Mouse (Mus musculus): ENCODE data around the gene Irx5. TPM values are rescaled to one million over a fixed set of nuclear protein-coding genes. Genes with fewer than 3 reads are reported as not detected.
A peak's percentile ranks its signal among the peaks of the same experiment; 100 is the strongest.

Irx5 gene
- polyA plus RNA-seq (2015; fragmentation: Nextera tagmentation; extraction: Ambion mirVana): 19.7 and 20.2 TPM in 2 replicates

- Histone ChIP-seq H3K9ac (peak within 1 kb of the TSS; percentile 84), H3K4me1 (peaks cover 35% of the 10 kb centered on the region), H3K4me3 (peak within 1 kb of the TSS; percentile 60), H3K36me3 (no peaks in the 10 kb centered on the region), H3K4me2 (replicated peaks) (peak within 1 kb of the TSS; percentile 82), H3K27ac (peak within 1 kb of the TSS; percentile 92), H3K27me3 (peaks cover 83% of the 10 kb centered on the region), H3K9me3 (no peaks in the 10 kb centered on the region)
- under 1% methylated on average over 42 of the region's 47 CpGs for WGBS
- peak; percentile 54 for ATAC-seq (ENCODE audit: low FRiP score, low read depth)
Measured at GRCm38 (mm10) chr8:92357398-92357981, at the start of gene Irx5. Gene Irx5, plus strand, starts transcription at chr8:92357625.

- H3K27me3 ChIP-seq: 0 out of 2 replicates have a peak, but pooled peaks cover 6% of the 10 kb centered on the region
- WGBS: 37% methylated on average over 7 of the region's 7 CpGs
- H3K9ac ChIP-seq: no peak overlapping the region
- no peaks in the 10 kb centered on the region for H3K9me3 ChIP-seq
- H3K27ac ChIP-seq: no peak overlapping the region
- no peaks in the 10 kb centered on the region for H3K4me1 ChIP-seq
- H3K4me2 ChIP-seq (replicated peaks): no peak overlapping the region
- no peaks in the 10 kb centered on the region for H3K36me3 ChIP-seq
- H3K4me3 ChIP-seq: no peak overlapping the region
- ATAC-seq (ENCODE audit: low FRiP score, low read depth): no peak
Measured at GRCm38 (mm10) chr8:92312178-92312577, 45.2 kb upstream of the Irx5 start.

- Histone ChIP-seq H3K27ac (no peak overlapping the region), H3K9me3 (no peaks in the 10 kb centered on the region), H3K27me3 (0 out of 2 replicates have a peak, but pooled peaks cover 2% of the 10 kb centered on the region), H3K36me3 (no peaks in the 10 kb centered on the region), H3K4me2 (replicated peaks) (no peak overlapping the region), H3K9ac (no peak overlapping the region), H3K4me1 (no peaks in the 10 kb centered on the region), H3K4me3 (no peak overlapping the region)
- ATAC-seq (ENCODE audit: low FRiP score, low read depth): no peak
- WGBS: 82% methylated on average over 3 of the region's 3 CpGs
Measured at GRCm38 (mm10) chr8:92313707-92314106, 43.7 kb upstream of the Irx5 start.

- Histone ChIP-seq H3K4me1 (no peaks in the 10 kb centered on the region), H3K27me3 (no peaks in the 10 kb centered on the region), H3K9ac (no peak overlapping the region), H3K27ac (no peak overlapping the region), H3K4me3 (no peak overlapping the region), H3K4me2 (replicated peaks) (no peak overlapping the region), H3K36me3 (no peaks in the 10 kb centered on the region), H3K9me3 (0 out of 2 replicates have a peak, but pooled peaks cover 5% of the 10 kb centered on the region)
- no peak for ATAC-seq (ENCODE audit: low FRiP score, low read depth)
- WGBS: 91% methylated on average over 7 of the region's 7 CpGs
Measured at GRCm38 (mm10) chr8:92323751-92324150, 33.7 kb upstream of the Irx5 start.

GRCm38 (mm10) chr8:92327176-92327575 is 30.2 kb upstream of the Irx5 start:
- no peak overlapping the region for H3K4me2 ChIP-seq (replicated peaks)
- H3K9me3 ChIP-seq: 0 out of 2 replicates have a peak, but pooled peaks cover 5% of the 10 kb centered on the region
- 91% methylated on average over 2 of the region's 2 CpGs for WGBS
- no peak overlapping the region for H3K27ac ChIP-seq
- ATAC-seq (ENCODE audit: low FRiP score, low read depth): no peak
- no peaks in the 10 kb centered on the region for H3K36me3 ChIP-seq
- H3K9ac ChIP-seq: no peak overlapping the region
- no peaks in the 10 kb centered on the region for H3K4me1 ChIP-seq
- no peak overlapping the region for H3K4me3 ChIP-seq
- H3K27me3 ChIP-seq: peaks cover 9% of the 10 kb centered on the region

- ATAC-seq (ENCODE audit: low FRiP score, low read depth): no peak
- no peak overlapping the region for H3K4me2 ChIP-seq (replicated peaks)
Measured at GRCm38 (mm10) chr8:92329273-92329672, 28.2 kb upstream of the Irx5 start.

GRCm38 (mm10) chr8:92331811-92332210 is 25.6 kb upstream of the Irx5 start:
- Histone ChIP-seq H3K9me3 (0 out of 2 replicates have a peak, but pooled peaks cover 5% of the 10 kb centered on the region), H3K36me3 (no peaks in the 10 kb centered on the region), H3K27ac (no peak overlapping the region), H3K4me1 (peaks cover 11% of the 10 kb centered on the region), H3K9ac (no peak overlapping the region), H3K4me3 (no peak overlapping the region), H3K27me3 (peaks cover 14% of the 10 kb centered on the region), H3K4me2 (replicated peaks) (no peak overlapping the region)
- WGBS: 55% methylated on average over 3 of the region's 3 CpGs
- ATAC-seq (ENCODE audit: low FRiP score, low read depth): no peak

More at GRCm38 (mm10) chr8:92329273-92329672, 28.2 kb upstream of the Irx5 start:
- Histone ChIP-seq H3K4me1 (no peaks in the 10 kb centered on the region), H3K27ac (no peak overlapping the region), H3K9me3 (0 out of 2 replicates have a peak, but pooled peaks cover 5% of the 10 kb centered on the region), H3K4me3 (no peak overlapping the region), H3K27me3 (peaks cover 11% of the 10 kb centered on the region), H3K9ac (no peak overlapping the region), H3K36me3 (no peaks in the 10 kb centered on the region)
- WGBS: 83% methylated on average over 3 of the region's 4 CpGs

- no peaks in the 10 kb centered on the region for H3K36me3 ChIP-seq
- peaks cover 11% of the 10 kb centered on the region for H3K4me1 ChIP-seq
- no peak overlapping the region for H3K27ac ChIP-seq
- ATAC-seq (ENCODE audit: low FRiP score, low read depth): no peak
- no peak overlapping the region for H3K9ac ChIP-seq
- H3K4me3 ChIP-seq: no peak overlapping the region
- WGBS: 87% methylated on average over 8 of the region's 8 CpGs
- H3K4me2 ChIP-seq (replicated peaks): no peak overlapping the region
- no peaks in the 10 kb centered on the region for H3K9me3 ChIP-seq
- H3K27me3 ChIP-seq: peaks cover 24% of the 10 kb centered on the region
Measured at GRCm38 (mm10) chr8:92333406-92333805, 24.0 kb upstream of the Irx5 start.

- Histone ChIP-seq H3K27ac (no peak overlapping the region), H3K4me2 (replicated peaks) (no peak overlapping the region), H3K9me3 (no peaks in the 10 kb centered on the region), H3K9ac (no peak overlapping the region), H3K36me3 (no peaks in the 10 kb centered on the region), H3K4me1 (peaks cover 11% of the 10 kb centered on the region), H3K27me3 (peaks cover 21% of the 10 kb centered on the region), H3K4me3 (no peak overlapping the region)
- 41% methylated on average over 7 of the region's 7 CpGs for WGBS
- no peak for ATAC-seq (ENCODE audit: low FRiP score, low read depth)
Measured at GRCm38 (mm10) chr8:92335079-92335478, 22.3 kb upstream of the Irx5 start.

- H3K9me3 ChIP-seq: no peaks in the 10 kb centered on the region
- no peak overlapping the region for H3K27ac ChIP-seq
- no peak for ATAC-seq (ENCODE audit: low FRiP score, low read depth)
- H3K9ac ChIP-seq: no peak overlapping the region
- H3K27me3 ChIP-seq: peaks cover 26% of the 10 kb centered on the region
- H3K36me3 ChIP-seq: no peaks in the 10 kb centered on the region
- 48% methylated on average over 6 of the region's 6 CpGs for WGBS
- no peak overlapping the region for H3K4me3 ChIP-seq
- peaks cover 11% of the 10 kb centered on the region for H3K4me1 ChIP-seq
- H3K4me2 ChIP-seq (replicated peaks): no peak overlapping the region
Measured at GRCm38 (mm10) chr8:92336041-92336440, 21.4 kb upstream of the Irx5 start.

GRCm38 (mm10) chr8:92343544-92343943 is 13.9 kb upstream of the Irx5 start:
- no peak overlapping the region for H3K9ac ChIP-seq
- H3K36me3 ChIP-seq: peaks cover 4% of the 10 kb centered on the region; the same call in 1 of the 2 replicates
- no peak for ATAC-seq (ENCODE audit: low FRiP score, low read depth)
- H3K4me1 ChIP-seq: no peaks in the 10 kb centered on the region
- H3K9me3 ChIP-seq: no peaks in the 10 kb centered on the region
- H3K4me3 ChIP-seq: no peak overlapping the region
- 84% methylated on average over 4 of the region's 4 CpGs for WGBS
- no peak overlapping the region for H3K4me2 ChIP-seq (replicated peaks)
- H3K27ac ChIP-seq: no peak overlapping the region
- peaks cover 49% of the 10 kb centered on the region for H3K27me3 ChIP-seq

- no peak; the same call in 1 of the 2 replicates for ATAC-seq (ENCODE audit: low FRiP score, low read depth)
- H3K27ac ChIP-seq: no peak overlapping the region
- no peaks in the 10 kb centered on the region for H3K9me3 ChIP-seq
- 79% methylated on average over 11 of the region's 11 CpGs for WGBS
- H3K4me1 ChIP-seq: peaks cover 4% of the 10 kb centered on the region; the same call in 1 of the 2 replicates
- H3K4me3 ChIP-seq: no peak overlapping the region
- no peak overlapping the region for H3K4me2 ChIP-seq (replicated peaks)
- H3K9ac ChIP-seq: no peak overlapping the region
- H3K27me3 ChIP-seq: peaks cover 66% of the 10 kb centered on the region
- no peaks in the 10 kb centered on the region for H3K36me3 ChIP-seq
Measured at GRCm38 (mm10) chr8:92349898-92350486, 7.4 kb upstream of the Irx5 start.

All from limb, embryonic 13.5 days (tissue).